Mouse (Mus musculus) G1E-ER4 (cell line): Measurements from ENCODE around the gene Eya4. TPM values are rescaled to one million over a fixed set of nuclear protein-coding genes. Genes with fewer than 3 reads are reported as not detected.

Source experiments
- GATA1 ChIP-seq: IDR thresholded peaks from one replicate; pipeline ENCODE4 v1.8.0; 2012; ENCODE audit warnings: low read length, inconsistent platforms
- polyA plus RNA-seq: library from polyadenylated mRNA; stranded (reverse); fragments of >175 nt; gene quantifications from 2 replicates; pipeline ENCODE4 v1.2.3, GENCODE M21; 2012

Gene Eya4
- polyA plus RNA-seq = 0.01 TPM in 1 of 2 replicates, not detected in the other

GRCm38 (mm10) chr10:23350011-23350911, at the start of gene Eya4:
Gene Eya4 (minus strand): TSS chr10:23350786.
- TF ChIP-seq GATA1 = no peak

DNA sequence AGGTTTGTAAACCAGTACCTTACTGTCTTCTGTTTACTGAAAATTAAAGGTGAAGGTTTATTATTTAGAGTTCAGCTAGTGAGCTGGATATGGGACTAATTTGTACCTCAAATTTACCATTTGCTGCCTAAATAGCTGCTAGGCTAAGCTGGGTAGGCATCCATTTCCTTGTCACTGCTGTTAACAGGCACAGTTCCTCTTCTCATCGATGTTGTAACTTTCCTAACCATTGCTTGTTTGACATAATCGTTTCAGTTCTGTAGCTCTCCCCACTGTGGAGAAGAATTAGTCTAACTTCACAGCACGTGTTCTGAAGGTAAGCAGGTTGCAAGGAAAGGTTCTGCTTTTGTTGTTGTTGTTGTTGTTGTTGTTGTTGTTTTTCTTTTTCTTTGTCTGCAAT, 44.8 kb upstream of the Eya4 start:
- no peak for TF ChIP-seq GATA1

- no peak for TF ChIP-seq GATA1
Measured at GRCm38 (mm10) chr10:23394556-23395245, 44.1 kb upstream of the Eya4 start.

DNA sequence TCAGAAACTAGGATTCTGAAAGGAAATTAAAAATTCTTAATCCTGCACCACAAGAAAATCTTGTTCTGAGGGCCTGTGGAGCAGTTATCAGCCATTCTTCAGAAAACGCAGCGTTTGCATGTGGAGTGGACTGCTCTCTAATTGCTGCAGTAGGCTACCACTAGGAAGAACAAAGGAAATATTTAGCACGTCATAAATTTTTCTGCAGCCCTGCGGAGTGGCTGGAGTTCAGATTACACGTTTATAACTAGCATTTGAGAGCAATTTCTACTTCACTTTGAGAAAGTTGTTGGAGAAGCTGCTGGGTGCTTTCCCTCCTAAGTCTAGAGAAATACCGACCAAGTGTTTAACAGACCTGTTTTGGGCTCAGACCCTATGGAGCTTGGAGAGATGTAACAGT, 43.6 kb upstream of the Eya4 start:
- TF ChIP-seq GATA1 = no peak

DNA sequence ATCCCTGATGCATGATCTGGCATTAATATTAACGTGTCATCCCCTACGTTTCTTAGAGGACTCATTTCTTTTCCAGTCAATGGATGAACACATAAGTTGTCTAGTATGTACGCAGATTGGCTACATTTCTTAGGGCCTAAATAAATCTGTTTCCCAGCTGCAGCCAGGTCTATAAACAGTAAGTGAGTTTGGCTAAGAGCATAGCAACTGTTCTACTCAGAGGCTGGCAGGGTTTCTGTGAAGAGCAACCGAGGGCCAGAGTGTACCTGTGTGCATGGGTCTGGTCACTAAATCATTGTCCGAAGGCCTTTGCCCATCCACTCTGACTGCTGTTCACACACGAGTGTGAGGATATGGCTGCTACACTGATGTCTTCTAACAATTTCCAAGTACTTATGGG, 13.3 kb upstream of the Eya4 start:
- TF ChIP-seq GATA1 = no peak

DNA sequence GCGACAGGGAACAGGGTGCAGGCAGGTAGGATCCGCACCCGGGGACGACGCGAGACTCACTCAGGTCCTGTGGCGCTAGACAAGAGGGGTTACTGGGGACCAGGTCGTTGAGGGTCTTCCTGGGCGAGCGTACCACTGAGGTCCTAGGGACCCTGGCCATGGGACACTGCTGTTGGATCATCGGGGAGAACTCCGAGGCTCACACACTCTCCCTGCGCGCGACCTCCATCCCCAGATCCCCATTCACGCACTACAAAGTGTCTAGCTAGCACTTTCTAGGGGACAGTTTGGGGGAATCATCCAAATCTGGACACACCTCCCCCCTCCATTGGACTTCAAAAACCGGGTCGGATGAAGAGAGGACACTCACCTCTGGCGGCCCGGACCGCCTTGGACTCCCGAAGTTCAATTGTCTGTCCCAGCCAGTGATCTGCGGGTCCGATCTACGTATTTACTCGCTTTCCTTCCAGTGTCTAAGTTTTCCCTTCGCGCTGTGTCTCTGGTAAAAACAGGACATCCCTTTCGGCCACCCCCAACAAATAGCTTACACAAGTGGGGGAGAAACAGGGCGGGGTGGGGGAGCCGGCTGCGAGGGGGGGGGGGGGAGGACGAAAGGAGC, 1.1 kb downstream of the Eya4 start:
- TF ChIP-seq GATA1 = no peak

DNA sequence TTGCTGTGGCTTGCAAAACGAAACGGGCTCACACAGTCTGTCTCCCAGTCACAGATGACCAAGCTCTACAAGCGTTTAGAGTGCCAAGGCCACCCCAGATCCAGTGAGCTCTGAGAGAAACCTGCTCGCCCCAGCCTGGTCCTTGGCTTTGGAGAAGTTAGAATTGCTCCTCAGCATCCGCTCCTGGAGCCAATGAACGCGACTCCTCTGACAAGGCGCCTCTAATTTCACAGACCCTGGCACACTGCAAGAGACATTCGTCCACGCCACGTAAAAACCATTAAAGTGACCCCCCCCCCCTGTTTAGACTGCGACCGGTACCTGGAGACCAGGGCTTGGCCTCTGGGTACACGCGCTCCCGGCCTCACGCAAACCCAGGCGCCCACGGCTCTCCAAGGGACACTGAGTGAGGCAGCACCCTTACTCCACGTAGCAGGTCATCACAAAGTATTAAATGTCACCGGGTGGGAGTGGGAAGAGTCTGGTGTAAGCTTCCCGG, 1.6 kb downstream of the Eya4 start:
- TF ChIP-seq GATA1 = no peak

DNA sequence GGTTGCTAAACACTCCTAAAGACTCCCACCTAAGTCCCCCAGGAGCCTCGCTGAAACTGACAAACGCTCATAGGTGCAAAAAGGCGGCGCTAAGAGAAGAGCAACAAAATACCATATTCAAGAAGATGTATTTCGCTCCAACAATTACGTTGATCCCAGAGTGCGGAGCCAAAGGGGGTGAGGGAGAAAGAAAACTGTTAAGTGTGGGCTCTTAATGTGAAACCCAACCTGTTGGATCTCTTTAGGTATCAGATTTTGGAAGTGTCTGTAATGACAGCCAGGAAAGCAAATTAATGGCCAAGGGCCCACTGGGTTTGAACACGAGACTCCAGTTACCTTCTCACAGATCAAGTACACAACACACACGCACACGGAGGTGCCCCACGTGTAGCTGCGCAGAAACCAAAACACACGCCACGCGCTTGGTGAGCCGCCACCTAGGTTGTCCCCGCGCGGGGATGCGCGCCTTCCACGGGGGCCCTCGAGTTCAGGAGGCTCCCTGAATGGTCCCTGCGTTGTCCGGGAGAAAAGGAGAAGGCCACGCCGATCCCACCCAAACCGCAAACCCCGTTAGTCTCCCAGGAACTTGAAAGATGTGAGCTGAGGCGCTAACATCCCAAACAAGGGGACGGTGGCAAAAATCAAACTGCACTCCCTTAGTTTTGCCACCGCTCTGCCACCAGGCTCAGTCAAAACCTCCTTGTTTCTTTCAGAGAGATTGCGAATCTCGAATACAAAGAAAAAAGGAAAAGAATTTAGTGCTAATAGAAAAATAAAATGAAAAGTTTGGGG, 2.3 kb downstream of the Eya4 start:
- TF ChIP-seq GATA1 = no peak

- no peak for TF ChIP-seq GATA1
Measured at GRCm38 (mm10) chr10:23337250-23337649, 13.3 kb downstream of the Eya4 start.

GRCm38 (mm10) chr10:23332768-23333167, 17.8 kb downstream of the Eya4 start:
- TF ChIP-seq GATA1 = no peak

- no peak for TF ChIP-seq GATA1
Measured at GRCm38 (mm10) chr10:23327651-23328050, 22.9 kb downstream of the Eya4 start.

GRCm38 (mm10) chr10:23322275-23322674, 28.3 kb downstream of the Eya4 start:
- TF ChIP-seq GATA1 = no peak

DNA sequence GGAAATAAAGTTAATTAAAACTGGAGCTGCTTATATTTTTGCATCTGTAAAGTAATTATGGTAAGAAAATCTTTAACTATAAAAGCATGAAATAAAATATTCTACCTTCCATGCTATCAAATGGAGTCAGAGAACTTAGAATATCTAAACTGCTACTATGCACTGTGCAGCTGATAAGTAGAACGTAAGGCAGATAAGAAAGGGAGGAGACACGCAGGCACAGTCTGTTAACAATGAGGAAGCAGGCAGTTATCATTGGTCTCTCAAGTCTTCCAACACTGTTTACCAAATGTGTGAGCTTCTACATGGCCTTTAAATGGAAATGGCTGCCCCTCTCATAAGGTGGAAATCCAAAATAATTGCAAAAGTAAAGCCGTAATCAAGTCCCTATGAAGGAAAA, 55.0 kb downstream of the Eya4 start:
- no peak for TF ChIP-seq GATA1

- TF ChIP-seq GATA1 = no peak
Measured at GRCm38 (mm10) chr10:23292495-23292894, 58.1 kb downstream of the Eya4 start.

DNA sequence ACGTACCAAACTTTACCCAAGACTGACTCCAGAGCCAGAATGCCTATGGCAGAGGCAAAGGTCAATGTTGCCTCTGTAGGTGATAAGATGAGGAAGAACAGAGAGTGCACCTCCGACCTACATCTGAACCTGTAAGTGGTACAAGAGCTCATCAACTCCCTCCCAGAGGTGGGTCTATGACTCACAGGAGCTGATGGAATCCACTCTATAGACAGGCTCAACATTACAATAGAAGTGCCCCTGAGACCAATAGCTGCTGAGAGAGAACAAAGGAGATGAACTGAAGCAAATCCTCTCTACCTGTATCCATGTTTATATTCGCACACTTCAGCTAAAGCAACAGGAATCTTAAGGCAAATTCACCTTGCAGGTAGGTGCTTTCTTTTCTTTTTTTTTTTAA, 73.2 kb downstream of the Eya4 start:
- TF ChIP-seq GATA1 = no peak

- TF ChIP-seq GATA1 = no peak
Measured at GRCm38 (mm10) chr10:23271050-23271621, 79.5 kb downstream of the Eya4 start.
